Mouse (Mus musculus) hindbrain, embryonic 11.5 days (tissue): Measurements from ENCODE around the gene Moap1. TPM values are rescaled to one million over a fixed set of nuclear protein-coding genes. Genes with fewer than 3 reads are reported as not detected.

Experiments
- ATAC-seq: fragments of 200-750 bp; cut with Nextera tagmentation; 2 replicates; pipeline ENCODE4 v1.8.0; 2017; ENCODE audit warnings: mild to moderate bottlenecking, moderate TSS enrichment, moderate library complexity; ENCODE audit not compliant: low FRiP score
- DNase-seq: peaks from one replicate; pipeline ENCODE4 v3.0.0-alpha.2; 2015; ENCODE audit warnings: low spot score
- H3K27ac ChIP-seq: fragments of 300-500 bp; sonication (generic); 2 replicates; pipeline ENCODE4 v1.5.1; 2014; ENCODE audit warnings: mild to moderate bottlenecking, low read depth, low read length
- H3K27me3 ChIP-seq: fragments of 300-500 bp; sonication (generic); 2 replicates; pipeline ENCODE4 v1.6.1; 2014; ENCODE audit warnings: mild to moderate bottlenecking, low read length, moderate library complexity, mixed read lengths; ENCODE audit not compliant: control insufficient read depth, insufficient read depth
- H3K36me3 ChIP-seq: fragments of 300-500 bp; sonication (generic); 2 replicates; pipeline ENCODE4 v1.6.1; 2014; ENCODE audit warnings: mild to moderate bottlenecking, low read length, moderate library complexity, mixed read lengths; ENCODE audit not compliant: control insufficient read depth, insufficient read depth
- H3K4me1 ChIP-seq: fragments of 300-500 bp; sonication (generic); replicated peaks from 2 replicates; pipeline ENCODE4 v1.6.1; 2014; ENCODE audit warnings: low read length, mixed read lengths; ENCODE audit not compliant: control insufficient read depth, insufficient read depth
- H3K4me2 ChIP-seq: fragments of 300-500 bp; sonication (generic); replicated peaks from 2 replicates; pipeline ENCODE4 v1.6.1; 2014; ENCODE audit warnings: mild to moderate bottlenecking, low read depth, low read length
- H3K4me3 ChIP-seq: fragments of 300-500 bp; sonication (generic); 2 replicates; pipeline ENCODE4 v1.5.1; 2014; ENCODE audit warnings: low read depth, low read length
- H3K9ac ChIP-seq: fragments of 300-500 bp; sonication (generic); 2 replicates; pipeline ENCODE4 v1.6.1; 2014; ENCODE audit warnings: low read depth, low read length
- H3K9me3 ChIP-seq: fragments of 300-500 bp; sonication (generic); 2 replicates; pipeline ENCODE4 v1.6.1; 2016; ENCODE audit warnings: low read length; ENCODE audit not compliant: control insufficient read depth
- WGBS: fragments of 180-500 bp; shearing (Covaris S2); extraction: QIAGEN DNeasy Blood & Tissue Kit; methylation state at CpG from one replicate; pipeline ENCODE4 v1.1.7; 2014; 5-methylcytosine and 5-hydroxymethylcytosine counted together
- polyA plus RNA-seq: library from polyadenylated mRNA; unstranded; fragments of >200 nt; fragmentation: Nextera tagmentation; extraction: Ambion mirVana; gene quantifications from 2 replicates; pipeline ENCODE4 v1.2.1, GENCODE M21; 2014

The Moap1 gene
- polyA plus RNA-seq, 1 experiment from 2014 or later: 35.7 TPM

- no peak overlapping the region for H3K4me2 ChIP-seq
- DNase-seq (no peak), ATAC-seq (no peak)
- no peaks in the 10 kb centered on the region for H3K9me3 ChIP-seq
- H3K9ac ChIP-seq: no peak overlapping the region
- H3K27ac ChIP-seq: no peak overlapping the region
- WGBS: 95% methylated on average over 5 of the region's 5 CpGs
- no peaks in the 10 kb centered on the region for H3K4me1 ChIP-seq
- H3K27me3 ChIP-seq: no peaks in the 10 kb centered on the region
- no peak overlapping the region for H3K4me3 ChIP-seq
- peaks cover 14% of the 10 kb centered on the region for H3K36me3 ChIP-seq
Observed at GRCm38 (mm10) chr12:102772676-102773075, 29.2 kb upstream of the Moap1 start.

GRCm38 (mm10) chr12:102771601-102772000 lies 28.1 kb upstream of the Moap1 start:
- ATAC-seq: no peak
- H3K27ac ChIP-seq: no peak overlapping the region
- H3K4me1 ChIP-seq: no peaks in the 10 kb centered on the region
- 96% methylated on average over 8 of the region's 8 CpGs for WGBS
- peaks cover 14% of the 10 kb centered on the region for H3K36me3 ChIP-seq
- no peak overlapping the region for H3K4me3 ChIP-seq
- no peak overlapping the region for H3K9ac ChIP-seq
- H3K4me2 ChIP-seq: no peak overlapping the region
- H3K27me3 ChIP-seq: no peaks in the 10 kb centered on the region
- DNase-seq: no peak
- no peaks in the 10 kb centered on the region for H3K9me3 ChIP-seq

- H3K4me2 ChIP-seq: no peak overlapping the region
- ATAC-seq (no peak), DNase-seq (no peak)
- H3K4me3 ChIP-seq: no peak overlapping the region
- H3K9ac ChIP-seq: no peak overlapping the region
- 94% methylated on average over 4 of the region's 4 CpGs for WGBS
- peaks cover 12% of the 10 kb centered on the region for H3K36me3 ChIP-seq
- H3K27me3 ChIP-seq: no peaks in the 10 kb centered on the region
- no peaks in the 10 kb centered on the region for H3K9me3 ChIP-seq
- H3K4me1 ChIP-seq: no peaks in the 10 kb centered on the region
- no peak overlapping the region for H3K27ac ChIP-seq
Observed at GRCm38 (mm10) chr12:102769000-102769399, 25.5 kb upstream of the Moap1 start.

GRCm38 (mm10) chr12:102763696-102764095 lies 20.2 kb upstream of the Moap1 start:
- DNase-seq: no peak
- Histone ChIP-seq H3K36me3 (peaks cover 5% of the 10 kb centered on the region), H3K4me3 (no peak overlapping the region), H3K27ac (no peak overlapping the region), H3K9ac (no peak overlapping the region), H3K27me3 (no peaks in the 10 kb centered on the region), H3K4me2 (no peak overlapping the region), H3K9me3 (no peaks in the 10 kb centered on the region), H3K4me1 (peaks cover 2% of the 10 kb centered on the region)
- ATAC-seq: no peak

- Histone ChIP-seq H3K4me3 (no peak overlapping the region), H3K27ac (no peak overlapping the region), H3K4me1 (peaks cover 6% of the 10 kb centered on the region), H3K27me3 (no peaks in the 10 kb centered on the region), H3K9ac (no peak overlapping the region), H3K36me3 (no peaks in the 10 kb centered on the region; the same call in 1 of the 2 replicates), H3K9me3 (no peaks in the 10 kb centered on the region), H3K4me2 (no peak overlapping the region)
- ATAC-seq: no peak
- DNase-seq: no peak
- WGBS: 91% methylated on average over 3 of the region's 3 CpGs
Observed at GRCm38 (mm10) chr12:102761668-102762067, 18.2 kb upstream of the Moap1 start.

GRCm38 (mm10) chr12:102758936-102759335 lies 15.5 kb upstream of the Moap1 start:
- Histone ChIP-seq H3K4me1 (peaks cover 6% of the 10 kb centered on the region), H3K4me2 (peak overlapping the region; percentile 85), H3K4me3 (peak overlapping the region; percentile 61), H3K27ac (no peak overlapping the region), H3K9ac (peak overlapping the region; percentile 85), H3K9me3 (no peaks in the 10 kb centered on the region), H3K27me3 (no peaks in the 10 kb centered on the region), H3K36me3 (no peaks in the 10 kb centered on the region; the same call in 1 of the 2 replicates)
- DNase-seq (peak; percentile 17), ATAC-seq (no peak)
- 0% methylated on average over 5 of the region's 5 CpGs for WGBS

- peak within 1 kb of the TSS; percentile 85 for H3K9ac ChIP-seq
- peak within 1 kb of the TSS; percentile 85 for H3K4me2 ChIP-seq
- H3K27ac ChIP-seq: peak within 1 kb of the TSS; percentile 74
- H3K4me1 ChIP-seq: peaks cover 6% of the 10 kb centered on the region
- H3K36me3 ChIP-seq: no peaks in the 10 kb centered on the region; the same call in 1 of the 2 replicates
- no peaks in the 10 kb centered on the region for H3K9me3 ChIP-seq
- DNase-seq: peak; percentile 34
- ATAC-seq: no peak
- H3K4me3 ChIP-seq: peak within 1 kb of the TSS; percentile 61
- under 1% methylated on average over 10 of the region's 10 CpGs for WGBS
- no peaks in the 10 kb centered on the region for H3K27me3 ChIP-seq
Observed at GRCm38 (mm10) chr12:102758403-102758756, 14.9 kb upstream of the Moap1 start, which contains the start of gene Gm20604. Gene Gm20604, minus strand, starts transcription at chr12:102758672.

- no peaks in the 10 kb centered on the region for H3K27me3 ChIP-seq
- under 1% methylated on average over 73 of the region's 73 CpGs for WGBS
- peaks cover 6% of the 10 kb centered on the region for H3K4me1 ChIP-seq
- peak within 1 kb of the TSS; percentile 85 for H3K4me2 ChIP-seq
- no peaks in the 10 kb centered on the region for H3K9me3 ChIP-seq
- H3K9ac ChIP-seq: peak within 1 kb of the TSS; percentile 85
- DNase-seq (peak; percentile 97), ATAC-seq (peak; percentile 95)
- peak within 1 kb of the TSS; percentile 74 for H3K27ac ChIP-seq
- peak within 1 kb of the TSS; percentile 61 for H3K4me3 ChIP-seq
- no peaks in the 10 kb centered on the region; the same call in 1 of the 2 replicates for H3K36me3 ChIP-seq
Observed at GRCm38 (mm10) chr12:102757689-102758402, 14.4 kb upstream of the Moap1 start, which contains the start of the genes Gm28051, Gon7 and Ubr7. Gene Gm28051, minus strand, starts transcription at chr12:102757765. Gene Gon7, minus strand, starts transcription at chr12:102757803. Gene Ubr7, plus strand, starts transcription at chr12:102757967.
